Mouse (Mus musculus) E14TG2a.4 (cell line): ENCODE results near the gene Krtap5-1.

ENCODE experiments used
- CTCF ChIP-seq: conservative IDR thresholded peaks from 2 replicates; pipeline ENCODE4 v1.5.1; 2014; ENCODE audit warnings: low read length
- NANOG ChIP-seq: IDR thresholded peaks from 2 replicates; pipeline ENCODE4 v1.6.1; 2014; ENCODE audit warnings: borderline replicate concordance, low read length, mixed read lengths
- POU5F1 ChIP-seq: IDR thresholded peaks from 2 replicates; pipeline ENCODE4 v1.6.1; 2014; ENCODE audit warnings: low read length, borderline replicate concordance

- TF ChIP-seq CTCF (no peak), POU5F1 (no peak), NANOG (no peak)
These were observed 33.4 kb upstream of the Krtap5-1 start for GRCm38 (mm10) chr7:142330271-142330724.
